Mouse (Mus musculus) T-helper 1 cell (primary cell): ENCODE measurements around the gene Fam178b.

Experiments
- in situ Hi-C: fragments of 300-600 bp; cut with MboI, MseI; formaldehyde crosslinking; loops from one replicate; pipeline ENCODE4 v1.15.1; 2025; ENCODE audit warnings: high pct_unique_total_duplicates

The Fam178b gene

GRCm38 (mm10) chr1:36588476-36589450, 94.2 kb downstream of the Fam178b start:
- in situ Hi-C loops = no loop called here

- in situ Hi-C loops = no loop called here
Observed at GRCm38 (mm10) chr1:36587860-36588259, 95.1 kb downstream of the Fam178b start.

- in situ Hi-C loops = no loop called here
Observed at GRCm38 (mm10) chr1:36586288-36586687, 96.7 kb downstream of the Fam178b start.

GRCm38 (mm10) chr1:36583408-36584116, 99.4 kb downstream of the Fam178b start:
- in situ Hi-C loops = no loop called here

- in situ Hi-C loops = no loop called here
Observed at GRCm38 (mm10) chr1:36582211-36582610, 100.8 kb downstream of the Fam178b start.

GRCm38 (mm10) chr1:36581260-36581659, 101.7 kb downstream of the Fam178b start:
- in situ Hi-C loops = no loop called here

- in situ Hi-C loops = no loop called here
Observed at GRCm38 (mm10) chr1:36580384-36581207, 102.4 kb downstream of the Fam178b start.

GRCm38 (mm10) chr1:36579974-36580383, 103.0 kb downstream of the Fam178b start:
- in situ Hi-C loops = no loop called here

- in situ Hi-C loops = no loop called here
Observed at GRCm38 (mm10) chr1:36576991-36577675, 105.8 kb downstream of the Fam178b start.

GRCm38 (mm10) chr1:36575347-36575746, 107.6 kb downstream of the Fam178b start:
- in situ Hi-C loops = no loop called here

GRCm38 (mm10) chr1:36574196-36574955, 108.6 kb downstream of the Fam178b start:
- in situ Hi-C loops = no loop called here

- in situ Hi-C loops = no loop called here
Observed at GRCm38 (mm10) chr1:36573524-36573923, 109.5 kb downstream of the Fam178b start.

GRCm38 (mm10) chr1:36572709-36573108, 110.3 kb downstream of the Fam178b start:
- in situ Hi-C loops = no loop called here

- in situ Hi-C loops = no loop called here
Observed at GRCm38 (mm10) chr1:36572140-36572700, 110.8 kb downstream of the Fam178b start.

- in situ Hi-C loops = no loop called here
Observed at GRCm38 (mm10) chr1:36571627-36572026, 111.4 kb downstream of the Fam178b start.

- in situ Hi-C loops = no loop called here
Observed at GRCm38 (mm10) chr1:36570320-36570719, 112.7 kb downstream of the Fam178b start.

GRCm38 (mm10) chr1:36569694-36570276, 113.2 kb downstream of the Fam178b start:
- in situ Hi-C loops = no loop called here

GRCm38 (mm10) chr1:36568776-36569175, 114.2 kb downstream of the Fam178b start:
- in situ Hi-C loops = no loop called here

- in situ Hi-C loops = no loop called here
Observed at GRCm38 (mm10) chr1:36567818-36568603, 115.0 kb downstream of the Fam178b start.
